Mouse (Mus musculus) stomach, embryonic 16.5 days (tissue): ENCODE measurements at regions not wholly inside any gene's neighbourhood (a gene's known extent, or its start where the extent isn't known, plus 50 kb on each side); places are given as distances from the start of the nearest gene placed in this dataset.

Experiments
- ATAC-seq: fragments of 200-750 bp; cut with Nextera tagmentation; 2 replicates; pipeline ENCODE4 v1.8.0; 2017; ENCODE audit warnings: moderate number of reproducible peaks, moderate TSS enrichment; ENCODE audit not compliant: insufficient read depth, low FRiP score
- H3K27ac ChIP-seq: fragments of 300-500 bp; sonication (generic); 2 replicates; pipeline ENCODE4 v1.5.1; 2014; ENCODE audit warnings: low read length
- H3K27me3 ChIP-seq: fragments of 300-500 bp; sonication (generic); 2 replicates; pipeline ENCODE4 v1.6.1; 2014; ENCODE audit warnings: low read length, control low read depth, mixed read lengths; ENCODE audit not compliant: control insufficient read depth, insufficient read depth
- H3K36me3 ChIP-seq: fragments of 300-500 bp; sonication (generic); 2 replicates; pipeline ENCODE4 v1.6.1; 2014; ENCODE audit warnings: low read length; ENCODE audit not compliant: control insufficient read depth, insufficient read depth
- H3K4me1 ChIP-seq: fragments of 300-500 bp; sonication (generic); 2 replicates; pipeline ENCODE4 v1.6.1; 2014; ENCODE audit warnings: low read length, control low read depth, mixed read lengths; ENCODE audit not compliant: control insufficient read depth, insufficient read depth
- H3K4me2 ChIP-seq: fragments of 300-500 bp; sonication (generic); 2 replicates; pipeline ENCODE4 v1.6.1; 2014; ENCODE audit warnings: low read depth, low read length, mixed read lengths
- H3K4me3 ChIP-seq: fragments of 300-500 bp; sonication (generic); replicated peaks from 2 replicates; pipeline ENCODE4 v1.5.1; 2014; ENCODE audit warnings: mild to moderate bottlenecking, low read length
- H3K9ac ChIP-seq: fragments of 300-500 bp; sonication (generic); 2 replicates; pipeline ENCODE4 v1.6.1; 2014; ENCODE audit warnings: low read length
- H3K9me3 ChIP-seq: fragments of 300-500 bp; sonication (generic); replicated peaks from 2 replicates; pipeline ENCODE4 v1.6.1; 2016; ENCODE audit warnings: low read length, control low read depth; ENCODE audit not compliant: control insufficient read depth
- WGBS: fragments of 180-500 bp; shearing (Covaris S2); extraction: QIAGEN DNeasy Blood & Tissue Kit; methylation state at CpG from one replicate; pipeline ENCODE4 v1.1.7; 2014; 5-methylcytosine and 5-hydroxymethylcytosine counted together
- microRNA counts: library from miRNA; unstranded; fragments of <30 nt; microRNA quantifications from one replicate; lab custom pipeline; 2016
- microRNA-seq: library from miRNA; unstranded; fragments of <30 nt; microRNA quantifications from one replicate; pipeline ENCODE4, GENCODE M21; 2016

DNA sequence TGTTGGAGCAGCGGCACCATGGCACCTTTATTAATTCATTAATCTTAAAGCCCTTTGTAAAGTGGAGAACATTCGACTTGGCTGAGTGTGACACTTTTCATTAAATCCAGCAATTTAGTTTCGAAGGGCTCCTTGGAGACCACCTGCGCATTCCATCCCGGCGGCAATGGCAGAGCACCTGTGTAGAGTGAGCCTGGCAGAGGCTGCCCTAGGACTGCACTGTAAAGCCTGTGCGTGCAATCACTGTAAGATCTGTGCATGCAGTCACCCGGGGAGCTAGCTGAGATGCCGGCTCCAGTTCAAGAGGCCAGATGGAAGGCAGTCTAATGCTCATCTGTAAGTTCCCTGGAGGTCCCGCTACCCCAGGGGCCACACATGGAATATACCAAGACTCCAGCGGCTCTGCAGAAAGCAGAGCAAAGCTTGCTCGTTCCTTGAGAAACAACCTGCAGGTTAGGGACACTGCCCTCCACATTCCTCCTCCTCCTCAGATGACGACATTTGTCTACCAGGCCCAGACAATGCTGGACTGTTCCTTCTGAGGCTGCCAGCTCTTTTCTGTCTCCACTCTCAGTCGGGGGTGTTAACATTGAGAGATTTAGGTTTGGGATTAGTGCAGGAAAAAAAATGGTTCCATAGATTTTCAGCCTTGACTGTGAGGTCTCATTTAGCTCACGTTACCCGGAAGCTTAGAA is 65.2 kb upstream of the Mkln1 start:
- Histone ChIP-seq H3K4me2 (no peak overlapping the region), H3K4me3 (no peak overlapping the region), H3K27me3 (no peaks in the 10 kb centered on the region), H3K36me3 (no peaks in the 10 kb centered on the region), H3K9ac (no peak overlapping the region), H3K4me1 (no peaks in the 10 kb centered on the region), H3K27ac (no peak overlapping the region), H3K9me3 (no peaks in the 10 kb centered on the region)
- WGBS, result 71% methylated on average over 16 of the region's 16 CpGs
- no peak for ATAC-seq

GRCm38 (mm10) chr6:31334086-31334485 is 64.4 kb upstream of the Mkln1 start:
- Histone ChIP-seq H3K4me3 (no peak overlapping the region), H3K9me3 (no peaks in the 10 kb centered on the region), H3K27ac (no peak overlapping the region), H3K27me3 (no peaks in the 10 kb centered on the region), H3K9ac (no peak overlapping the region), H3K4me2 (no peak overlapping the region), H3K4me1 (no peaks in the 10 kb centered on the region), H3K36me3 (no peaks in the 10 kb centered on the region)
- 74% methylated on average over 4 of the region's 4 CpGs for WGBS
- ATAC-seq, result no peak

DNA sequence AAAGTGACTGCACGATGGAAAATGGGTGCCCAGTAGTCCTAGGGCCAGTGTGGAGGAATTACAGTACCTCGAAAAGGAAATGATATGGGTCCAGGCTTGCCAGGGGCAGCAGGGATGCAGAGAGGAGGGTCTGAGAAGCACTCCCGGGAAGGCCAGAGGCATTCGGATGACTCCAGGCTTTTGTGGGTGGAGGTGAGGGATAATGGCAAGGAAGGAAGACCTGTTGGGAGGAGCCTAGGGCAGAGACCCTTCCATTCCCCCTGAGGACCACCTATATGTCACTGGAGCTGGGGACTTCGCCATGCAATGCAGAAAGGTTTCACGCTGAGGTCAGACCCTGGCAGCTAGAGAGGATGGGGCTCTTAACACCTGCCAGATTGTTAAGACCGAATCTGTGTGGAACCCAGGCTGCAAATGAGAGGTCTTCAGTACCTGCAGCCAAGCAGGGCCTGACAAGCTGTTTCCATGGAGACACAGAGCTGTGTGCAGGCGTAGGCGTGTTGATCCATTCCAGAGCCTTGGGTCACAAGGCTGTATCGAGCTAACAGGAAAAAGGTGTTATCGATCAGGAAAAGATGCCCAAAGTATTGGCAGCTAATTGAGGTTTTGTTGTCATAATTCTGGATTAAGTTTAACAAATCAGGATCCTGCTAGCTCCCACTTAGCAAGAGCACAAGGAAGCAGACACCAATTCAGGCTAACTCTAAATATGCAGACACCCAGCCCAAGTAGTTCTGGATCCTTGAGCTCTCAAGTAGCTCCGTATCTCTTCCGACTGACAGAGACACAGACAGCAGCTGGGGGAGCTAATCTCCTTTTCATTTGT is 59.2 kb upstream of the Mkln1 start:
- H3K27me3 ChIP-seq, result no peaks in the 10 kb centered on the region
- ATAC-seq, result no peak
- no peaks in the 10 kb centered on the region for H3K36me3 ChIP-seq
- no peaks in the 10 kb centered on the region for H3K9me3 ChIP-seq
- no peak overlapping the region for H3K9ac ChIP-seq
- no peak overlapping the region for H3K4me3 ChIP-seq
- H3K4me1 ChIP-seq, result 0 out of 2 replicates have a peak, but pooled peaks cover 2% of the 10 kb centered on the region
- no peak overlapping the region for H3K27ac ChIP-seq
- no peak overlapping the region for H3K4me2 ChIP-seq
- 52% methylated on average over 13 of the region's 13 CpGs for WGBS

DNA sequence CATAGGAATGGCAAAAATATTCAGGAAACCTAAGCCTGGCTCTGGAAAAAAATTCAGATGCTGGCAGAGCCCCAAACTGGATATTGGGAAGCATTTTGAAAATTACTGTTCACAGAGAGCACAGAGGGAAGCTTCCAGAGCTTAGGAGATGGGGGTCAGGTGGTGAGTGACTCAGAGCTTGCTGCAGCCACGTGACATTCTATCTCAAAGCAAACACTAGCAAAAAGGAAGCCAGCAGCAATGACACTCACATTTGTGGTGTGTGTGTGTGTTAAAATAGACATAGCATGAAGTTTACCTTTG is 58.6 kb upstream of the Mkln1 start:
- H3K27ac ChIP-seq, result no peak overlapping the region
- H3K4me1 ChIP-seq, result 0 out of 2 replicates have a peak, but pooled peaks cover 2% of the 10 kb centered on the region
- H3K4me3 ChIP-seq, result no peak overlapping the region
- no peak overlapping the region for H3K4me2 ChIP-seq
- H3K9ac ChIP-seq, result no peak overlapping the region
- ATAC-seq, result no peak
- 9% methylated on average over 1 of the region's 1 CpGs for WGBS
- no peaks in the 10 kb centered on the region for H3K36me3 ChIP-seq
- H3K27me3 ChIP-seq, result no peaks in the 10 kb centered on the region
- no peaks in the 10 kb centered on the region for H3K9me3 ChIP-seq

GRCm38 (mm10) chr6:31345366-31346084 is 53.0 kb upstream of the Mkln1 start:
- Histone ChIP-seq H3K4me1 (no peaks in the 10 kb centered on the region), H3K27ac (no peak overlapping the region)
- 62% methylated on average over 10 of the region's 10 CpGs for WGBS

GRCm38 (mm10) chr6:31348333-31348732 is 50.2 kb upstream of the Mkln1 start:
- 91% methylated on average over 4 of the region's 4 CpGs for WGBS
- H3K4me1 ChIP-seq, result no peaks in the 10 kb centered on the region
- H3K36me3 ChIP-seq, result no peaks in the 10 kb centered on the region
- no peaks in the 10 kb centered on the region for H3K27me3 ChIP-seq
- H3K4me2 ChIP-seq, result no peak overlapping the region
- no peak for ATAC-seq
- no peak overlapping the region for H3K27ac ChIP-seq
- H3K9me3 ChIP-seq, result no peaks in the 10 kb centered on the region
- H3K9ac ChIP-seq, result no peak overlapping the region
- H3K4me3 ChIP-seq, result no peak overlapping the region

More at GRCm38 (mm10) chr6:31345366-31346084, 53.0 kb upstream of the Mkln1 start:
- no peaks in the 10 kb centered on the region for H3K9me3 ChIP-seq
- no peak overlapping the region for H3K4me3 ChIP-seq
- H3K9ac ChIP-seq, result no peak overlapping the region
- no peaks in the 10 kb centered on the region for H3K27me3 ChIP-seq
- ATAC-seq, result no peak
- H3K4me2 ChIP-seq, result no peak overlapping the region
- no peaks in the 10 kb centered on the region for H3K36me3 ChIP-seq

MicroRNAs encoded in the stretch of these regions (microRNA counts, 519-probe panel; counts per million panel counts)
- 2,912 counts per million, percentile 67 among the panel's probes with 10 or more counts for microRNA mmu-miR-29a (lab: Ali Mortazavi, UCI)

Small RNA genes lying in the stretch of these regions (microRNA-seq; reads per million reads assigned to microRNA genes)
- gene Mir29a, result 105 reads per million, percentile 55 among the genes with 10 or more reads in this experiment
- gene Mir29b-1, result 2.0 reads per million, percentile 7 among the genes with 10 or more reads in this experiment
